Mouse (Mus musculus) lung, embryonic 16.5 days (tissue): Measurements from ENCODE around the gene Ccdc61. TPM values are rescaled to one million over a fixed set of nuclear protein-coding genes. Genes with fewer than 3 reads are reported as not detected.

Experiments
- ATAC-seq: fragments of 200-750 bp; cut with Nextera tagmentation; 2 replicates; pipeline ENCODE4 v1.8.0; 2017; ENCODE audit warnings: low read depth, mild to moderate bottlenecking, moderate library complexity
- H3K27ac ChIP-seq: fragments of 300-500 bp; sonication (generic); 2 replicates; pipeline ENCODE4 v1.5.1; 2014; ENCODE audit warnings: mild to moderate bottlenecking, control low read depth, low read length
- H3K27me3 ChIP-seq: fragments of 300-500 bp; sonication (generic); 2 replicates; pipeline ENCODE4 v1.6.1; 2014; ENCODE audit warnings: low read depth, low read length, mixed read lengths; ENCODE audit not compliant: control insufficient read depth, insufficient read depth
- H3K36me3 ChIP-seq: fragments of 300-500 bp; sonication (generic); 2 replicates; pipeline ENCODE4 v1.6.1; 2014; ENCODE audit warnings: low read length; ENCODE audit not compliant: control insufficient read depth, insufficient read depth
- H3K4me1 ChIP-seq: fragments of 300-500 bp; sonication (generic); replicated peaks from 2 replicates; pipeline ENCODE4 v1.6.1; 2014; ENCODE audit warnings: low read length, mixed read lengths; ENCODE audit not compliant: control insufficient read depth, insufficient read depth
- H3K4me2 ChIP-seq: fragments of 300-500 bp; sonication (generic); 2 replicates; pipeline ENCODE4 v1.6.1; 2014; ENCODE audit warnings: low read depth, low read length, control low read depth
- H3K4me3 ChIP-seq: fragments of 300-500 bp; sonication (generic); 2 replicates; pipeline ENCODE4 v1.5.1; 2014; ENCODE audit warnings: mild to moderate bottlenecking, low read length, control low read depth
- H3K9ac ChIP-seq: fragments of 300-500 bp; sonication (generic); 2 replicates; pipeline ENCODE4 v1.6.1; 2014; ENCODE audit warnings: low read length, control low read depth
- H3K9me3 ChIP-seq: fragments of 300-500 bp; sonication (generic); 2 replicates; pipeline ENCODE4 v1.6.1; 2016; ENCODE audit warnings: low read length; ENCODE audit not compliant: control insufficient read depth
- WGBS: fragments of 180-500 bp; shearing (Covaris S2); extraction: QIAGEN DNeasy Blood & Tissue Kit; methylation state at CpG from one replicate; pipeline ENCODE4 v1.1.7; 2014; 5-methylcytosine and 5-hydroxymethylcytosine counted together
- polyA plus RNA-seq: library from polyadenylated mRNA; unstranded; fragments of >200 nt; fragmentation: Nextera tagmentation; extraction: Ambion mirVana; gene quantifications from 2 replicates; pipeline ENCODE4 v1.2.1, GENCODE M21; 2015

The Ccdc61 gene
- polyA plus RNA-seq, 1 experiment from 2014 or later = 30.8 TPM

DNA sequence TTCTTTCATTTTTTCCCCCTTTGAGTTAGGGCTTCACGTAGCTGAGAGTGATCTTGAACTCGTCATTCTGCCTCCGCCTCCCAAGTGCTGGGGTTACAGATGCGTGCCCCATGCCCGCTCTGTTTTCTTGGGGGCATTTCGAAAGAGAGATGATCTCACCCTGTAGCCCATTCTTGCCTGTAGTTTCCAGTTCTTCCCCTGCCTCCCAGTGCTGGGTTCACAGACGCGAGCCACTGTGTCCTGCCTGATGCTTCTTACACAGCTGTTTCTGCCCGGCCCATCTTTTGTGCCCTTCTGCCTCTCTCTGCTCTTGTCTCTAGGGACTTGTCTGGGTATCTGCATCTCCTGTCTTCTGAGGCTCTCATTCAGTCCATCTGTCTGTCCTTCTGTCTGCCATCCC lies 32.6 kb upstream of the Ccdc61 start:
- no peak overlapping the region for H3K4me3 ChIP-seq
- ATAC-seq = no peak
- no peaks in the 10 kb centered on the region for H3K27me3 ChIP-seq
- no peak overlapping the region for H3K27ac ChIP-seq
- H3K36me3 ChIP-seq = no peaks in the 10 kb centered on the region
- H3K4me1 ChIP-seq = no peaks in the 10 kb centered on the region
- H3K4me2 ChIP-seq = no peak overlapping the region
- H3K9ac ChIP-seq = no peak overlapping the region
- WGBS = 52% methylated on average over 9 of the region's 9 CpGs
- no peaks in the 10 kb centered on the region for H3K9me3 ChIP-seq

DNA sequence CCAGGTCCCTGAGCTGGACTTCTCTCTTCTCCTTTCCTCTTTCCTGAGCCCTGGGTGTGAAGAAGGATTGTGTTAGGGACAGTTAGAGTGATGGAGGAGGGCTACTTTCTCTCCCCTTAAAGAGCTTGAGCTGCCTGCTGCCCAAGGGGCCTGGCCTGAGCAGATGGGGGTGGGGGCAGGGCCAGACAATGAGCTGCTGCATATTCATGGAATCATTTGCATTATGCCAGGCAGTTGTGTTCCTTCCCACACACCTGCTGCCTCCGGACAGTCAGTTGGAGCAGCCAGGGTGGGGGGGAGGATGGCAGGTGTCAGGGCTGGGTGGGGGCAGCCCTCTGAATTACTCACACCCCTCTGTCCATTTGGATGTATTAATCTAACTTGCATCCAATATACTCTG lies 32.2 kb upstream of the Ccdc61 start:
- no peak overlapping the region for H3K27ac ChIP-seq
- no peak for ATAC-seq
- no peaks in the 10 kb centered on the region for H3K36me3 ChIP-seq
- H3K4me1 ChIP-seq = no peaks in the 10 kb centered on the region
- H3K9ac ChIP-seq = no peak overlapping the region
- no peak overlapping the region for H3K4me2 ChIP-seq
- WGBS = 60% methylated on average over 1 of the region's 1 CpGs
- H3K27me3 ChIP-seq = no peaks in the 10 kb centered on the region
- H3K9me3 ChIP-seq = no peaks in the 10 kb centered on the region
- H3K4me3 ChIP-seq = no peak overlapping the region

GRCm38 (mm10) chr7:18927759-18928158 lies 17.5 kb upstream of the Ccdc61 start:
- no peak for ATAC-seq
- Histone ChIP-seq H3K4me2 (peak overlapping the region; percentile 82), H3K4me3 (peak overlapping the region; percentile 61), H3K9me3 (no peaks in the 10 kb centered on the region), H3K36me3 (no peaks in the 10 kb centered on the region), H3K27ac (peak overlapping the region; percentile 47), H3K9ac (no peak overlapping the region), H3K27me3 (peaks cover 30% of the 10 kb centered on the region), H3K4me1 (peaks cover 6% of the 10 kb centered on the region)
- WGBS = 20% methylated on average over 3 of the region's 3 CpGs

DNA sequence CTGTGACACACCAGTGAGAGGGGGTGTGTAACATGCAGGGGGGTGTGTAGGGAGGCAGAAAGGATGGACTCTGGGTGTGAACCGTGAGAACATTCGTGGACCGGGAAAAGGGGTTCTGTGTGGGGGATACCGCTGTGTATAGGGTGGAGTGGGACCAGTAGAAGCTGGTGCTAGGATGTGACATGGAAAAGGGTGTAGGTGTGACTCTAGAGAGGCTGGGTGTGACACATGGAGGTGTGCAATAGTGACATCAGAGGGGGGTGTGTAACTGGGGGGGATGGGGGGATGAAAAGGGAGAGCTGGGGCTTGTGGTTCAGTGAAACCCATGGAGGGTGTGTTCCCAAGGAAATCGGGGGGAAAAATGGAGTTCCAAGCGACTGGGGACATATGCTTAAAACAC lies 16.7 kb upstream of the Ccdc61 start:
- H3K4me1 ChIP-seq = peaks cover 6% of the 10 kb centered on the region
- H3K27ac ChIP-seq = peak overlapping the region; percentile 47
- WGBS = 42% methylated on average over 6 of the region's 6 CpGs
- H3K36me3 ChIP-seq = no peaks in the 10 kb centered on the region
- ATAC-seq = no peak
- no peaks in the 10 kb centered on the region for H3K9me3 ChIP-seq
- H3K9ac ChIP-seq = no peak overlapping the region
- peak overlapping the region; percentile 82 for H3K4me2 ChIP-seq
- peaks cover 30% of the 10 kb centered on the region for H3K27me3 ChIP-seq
- peak overlapping the region; percentile 61 for H3K4me3 ChIP-seq

DNA sequence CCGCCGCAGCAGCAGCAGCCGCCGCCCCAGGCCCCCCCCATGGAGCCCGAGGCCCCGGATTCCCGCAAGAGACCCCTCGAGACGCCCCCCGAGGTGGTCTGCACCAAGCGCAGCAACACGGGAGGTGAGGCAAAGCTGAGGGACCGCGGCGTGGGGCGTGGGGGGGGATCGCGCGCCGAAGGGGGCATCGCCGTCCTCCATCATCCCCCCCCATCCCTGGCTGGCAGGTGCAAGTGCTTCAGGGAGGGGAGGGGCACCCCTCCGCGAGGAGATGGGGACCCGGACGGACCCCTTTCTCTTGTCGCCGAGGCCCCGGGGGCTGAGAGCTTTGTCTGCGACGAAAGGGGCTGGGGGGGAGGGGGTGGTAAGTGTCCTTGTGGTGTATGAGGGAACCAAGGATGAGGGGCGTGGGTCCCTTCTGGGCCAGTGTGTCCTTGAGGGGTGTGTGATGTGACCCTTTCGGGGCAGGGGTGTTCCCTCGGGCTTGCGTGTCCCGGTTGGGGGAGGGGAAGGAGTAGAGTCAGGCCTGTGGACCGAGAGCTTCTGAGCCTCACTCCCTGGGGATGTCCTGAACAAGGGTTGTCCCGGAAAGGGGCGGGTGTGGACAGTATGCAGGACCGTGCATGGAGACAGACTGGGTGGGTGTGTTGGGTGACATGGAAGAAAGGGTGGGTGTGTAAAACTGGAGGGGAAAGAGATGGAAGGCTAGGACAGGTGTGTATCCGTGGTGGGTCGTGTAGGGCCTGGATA lies 16.0 kb upstream of the Ccdc61 start:
- no peaks in the 10 kb centered on the region for H3K9me3 ChIP-seq
- H3K27me3 ChIP-seq = peaks cover 30% of the 10 kb centered on the region
- WGBS = 2% methylated on average over 26 of the region's 42 CpGs
- peak overlapping the region; percentile 73 for H3K9ac ChIP-seq
- peak; percentile 41 for ATAC-seq
- H3K4me3 ChIP-seq = peak overlapping the region; percentile 61
- H3K36me3 ChIP-seq = no peaks in the 10 kb centered on the region
- H3K4me2 ChIP-seq = peak overlapping the region; percentile 82
- H3K27ac ChIP-seq = peak overlapping the region; percentile 31; the same call in 1 of the 2 replicates
- peaks cover 6% of the 10 kb centered on the region for H3K4me1 ChIP-seq

GRCm38 (mm10) chr7:18925162-18925938 lies 15.1 kb upstream of the Ccdc61 start, which contains the start of gene Nova2:
Gene Nova2, plus strand, starts transcription at chr7:18925888.
- Histone ChIP-seq H3K4me1 (peaks cover 6% of the 10 kb centered on the region), H3K4me2 (peak within 1 kb of the TSS; percentile 82), H3K4me3 (peak within 1 kb of the TSS; percentile 61), H3K36me3 (no peaks in the 10 kb centered on the region), H3K27me3 (peaks cover 30% of the 10 kb centered on the region), H3K9me3 (no peaks in the 10 kb centered on the region), H3K27ac (peak within 1 kb of the TSS; percentile 31; the same call in 1 of the 2 replicates), H3K9ac (peak within 1 kb of the TSS; percentile 73)
- under 1% methylated on average over 31 of the region's 45 CpGs for WGBS
- peak; percentile 85 for ATAC-seq

- no peak overlapping the region for H3K27ac ChIP-seq
- WGBS = 10% methylated on average over 8 of the region's 8 CpGs
- H3K27me3 ChIP-seq = peaks cover 30% of the 10 kb centered on the region
- no peak overlapping the region for H3K4me2 ChIP-seq
- H3K9ac ChIP-seq = no peak overlapping the region
- ATAC-seq = no peak
- no peaks in the 10 kb centered on the region for H3K9me3 ChIP-seq
- no peak overlapping the region for H3K4me3 ChIP-seq
- H3K36me3 ChIP-seq = no peaks in the 10 kb centered on the region
- H3K4me1 ChIP-seq = peaks cover 6% of the 10 kb centered on the region
Observed at GRCm38 (mm10) chr7:18924321-18924720, 14.1 kb upstream of the Ccdc61 start.

- Histone ChIP-seq H3K27ac (no peak overlapping the region), H3K9ac (no peak overlapping the region), H3K9me3 (no peaks in the 10 kb centered on the region), H3K36me3 (no peaks in the 10 kb centered on the region), H3K4me2 (no peak overlapping the region), H3K4me1 (peaks cover 6% of the 10 kb centered on the region), H3K27me3 (peaks cover 30% of the 10 kb centered on the region), H3K4me3 (no peak overlapping the region)
- WGBS = 27% methylated on average over 4 of the region's 4 CpGs
- ATAC-seq = no peak
Observed at GRCm38 (mm10) chr7:18923711-18924191, 13.5 kb upstream of the Ccdc61 start.

- H3K27ac ChIP-seq = no peak overlapping the region
- no peak overlapping the region for H3K4me2 ChIP-seq
- H3K36me3 ChIP-seq = no peaks in the 10 kb centered on the region
- H3K4me1 ChIP-seq = peaks cover 6% of the 10 kb centered on the region
- H3K4me3 ChIP-seq = no peak overlapping the region
- H3K9ac ChIP-seq = no peak overlapping the region
- peaks cover 30% of the 10 kb centered on the region for H3K27me3 ChIP-seq
- ATAC-seq = no peak
- H3K9me3 ChIP-seq = no peaks in the 10 kb centered on the region
- 70% methylated on average over 11 of the region's 11 CpGs for WGBS
Observed at GRCm38 (mm10) chr7:18923267-18923666, 13.1 kb upstream of the Ccdc61 start.
